Mouse (Mus musculus) liver, embryonic 13.5 days (tissue): ENCODE data around the gene Mei1. TPM values are rescaled to one million over a fixed set of nuclear protein-coding genes. Genes with fewer than 3 reads are reported as not detected.

Experiments
- ATAC-seq: fragments of 200-750 bp; cut with Nextera tagmentation; 2 replicates; pipeline ENCODE4 v1.8.0; 2017; ENCODE audit warnings: low read depth, mild to moderate bottlenecking, moderate number of reproducible peaks, moderate library complexity
- DNase-seq: peaks from one replicate; pipeline ENCODE4 v3.0.0; 2022
- H3K27ac ChIP-seq: fragments of 300-500 bp; sonication (generic); 2 replicates; pipeline ENCODE4 v1.5.1; 2015; ENCODE audit warnings: moderate library complexity, mild to moderate bottlenecking, inconsistent platforms
- H3K27me3 ChIP-seq: fragments of 300-500 bp; sonication (generic); 2 replicates; pipeline ENCODE4 v1.6.1; 2015; ENCODE audit warnings: mild to moderate bottlenecking, inconsistent platforms
- H3K36me3 ChIP-seq: fragments of 300-500 bp; sonication (generic); 2 replicates; pipeline ENCODE4 v1.6.1; 2015; ENCODE audit warnings: mild to moderate bottlenecking, inconsistent platforms
- H3K4me1 ChIP-seq: fragments of 300-500 bp; sonication (generic); replicated peaks from 2 replicates; pipeline ENCODE4 v1.6.1; 2015; ENCODE audit warnings: inconsistent platforms
- H3K4me2 ChIP-seq: fragments of 300-500 bp; sonication (generic); 2 replicates; pipeline ENCODE4 v1.6.1; 2015; ENCODE audit warnings: inconsistent platforms, mild to moderate bottlenecking, moderate library complexity
- H3K4me3 ChIP-seq: fragments of 300-500 bp; sonication (generic); replicated peaks from 2 replicates; pipeline ENCODE4 v1.5.1; 2015; ENCODE audit warnings: mild to moderate bottlenecking, inconsistent platforms
- H3K9ac ChIP-seq: fragments of 300-500 bp; sonication (generic); 2 replicates; pipeline ENCODE4 v1.6.1; 2015; ENCODE audit warnings: mild to moderate bottlenecking, inconsistent platforms
- H3K9me3 ChIP-seq: fragments of 300-500 bp; sonication (generic); replicated peaks from 2 replicates; pipeline ENCODE4 v1.6.1; 2016; ENCODE audit warnings: inconsistent platforms
- WGBS: fragments of 180-500 bp; shearing (Covaris S2); methylation state at CpG from one replicate; pipeline ENCODE4 v1.1.7; 2015; ENCODE audit not compliant: insufficient replicate concordance; 5-methylcytosine and 5-hydroxymethylcytosine counted together
- polyA plus RNA-seq: library from polyadenylated mRNA; unstranded; fragments of >200 nt; fragmentation: Nextera tagmentation; extraction: Ambion mirVana; gene quantifications from 2 replicates; pipeline ENCODE4 v1.2.1, GENCODE M21; 2015

Gene Mei1
- polyA plus RNA-seq, 1 experiment from 2014 or later: not detected

DNA sequence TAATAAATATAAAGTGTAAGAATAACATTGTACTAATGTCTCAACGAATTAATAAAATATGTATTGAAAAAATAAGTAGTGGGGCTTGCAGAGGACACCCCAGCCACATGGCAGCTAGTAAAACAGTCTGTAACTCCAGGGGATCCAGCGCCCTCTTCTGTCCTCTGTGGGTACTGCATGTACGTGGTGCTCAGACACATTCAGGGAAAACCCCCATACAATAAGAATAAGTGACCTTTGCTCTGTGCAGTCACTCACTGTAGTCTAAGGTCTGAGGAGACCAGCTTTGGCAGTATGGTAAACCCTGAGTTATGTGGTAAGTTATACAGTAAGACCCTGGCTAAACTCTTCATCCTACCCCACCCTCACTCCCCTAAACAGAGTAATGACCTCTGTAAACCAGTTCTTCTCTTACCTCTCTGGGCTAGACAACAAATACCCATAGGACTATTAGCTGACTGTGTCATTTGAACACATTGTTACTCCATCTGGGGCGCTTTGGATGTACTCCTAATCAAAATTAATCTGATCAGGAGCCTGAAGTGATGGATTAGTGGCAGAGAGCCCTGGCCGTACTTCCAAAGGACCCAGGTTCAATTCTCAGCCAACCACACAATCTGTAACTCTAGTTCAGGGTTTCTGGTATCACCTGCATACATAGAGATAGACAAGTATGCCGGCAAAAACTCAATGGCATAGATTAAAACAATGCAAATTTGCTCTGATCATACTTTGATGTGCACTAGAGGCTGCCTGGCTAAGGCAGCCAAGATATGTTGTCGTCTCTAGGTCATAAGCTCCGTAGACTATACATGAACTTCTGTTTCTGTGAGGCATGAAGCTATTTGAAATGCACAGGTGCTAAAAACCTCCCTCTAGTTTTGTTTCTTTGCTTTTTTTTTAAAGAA lies 95.8 kb downstream of the Mei1 start:
- H3K4me2 ChIP-seq: peak overlapping the region; percentile 47
- no peaks in the 10 kb centered on the region for H3K27me3 ChIP-seq
- peaks cover 10% of the 10 kb centered on the region for H3K36me3 ChIP-seq
- DNase-seq: peak; percentile 70
- 42% methylated on average over 8 of the region's 8 CpGs for WGBS
- H3K9ac ChIP-seq: peak overlapping the region; percentile 59
- peak overlapping the region; percentile 93 for H3K27ac ChIP-seq
- no peaks in the 10 kb centered on the region for H3K9me3 ChIP-seq
- H3K4me3 ChIP-seq: peak overlapping the region; percentile 7; the same call in 1 of the 2 replicates
- peak; percentile 26; the same call in 1 of the 2 replicates for ATAC-seq
- H3K4me1 ChIP-seq: peaks cover 88% of the 10 kb centered on the region

DNA sequence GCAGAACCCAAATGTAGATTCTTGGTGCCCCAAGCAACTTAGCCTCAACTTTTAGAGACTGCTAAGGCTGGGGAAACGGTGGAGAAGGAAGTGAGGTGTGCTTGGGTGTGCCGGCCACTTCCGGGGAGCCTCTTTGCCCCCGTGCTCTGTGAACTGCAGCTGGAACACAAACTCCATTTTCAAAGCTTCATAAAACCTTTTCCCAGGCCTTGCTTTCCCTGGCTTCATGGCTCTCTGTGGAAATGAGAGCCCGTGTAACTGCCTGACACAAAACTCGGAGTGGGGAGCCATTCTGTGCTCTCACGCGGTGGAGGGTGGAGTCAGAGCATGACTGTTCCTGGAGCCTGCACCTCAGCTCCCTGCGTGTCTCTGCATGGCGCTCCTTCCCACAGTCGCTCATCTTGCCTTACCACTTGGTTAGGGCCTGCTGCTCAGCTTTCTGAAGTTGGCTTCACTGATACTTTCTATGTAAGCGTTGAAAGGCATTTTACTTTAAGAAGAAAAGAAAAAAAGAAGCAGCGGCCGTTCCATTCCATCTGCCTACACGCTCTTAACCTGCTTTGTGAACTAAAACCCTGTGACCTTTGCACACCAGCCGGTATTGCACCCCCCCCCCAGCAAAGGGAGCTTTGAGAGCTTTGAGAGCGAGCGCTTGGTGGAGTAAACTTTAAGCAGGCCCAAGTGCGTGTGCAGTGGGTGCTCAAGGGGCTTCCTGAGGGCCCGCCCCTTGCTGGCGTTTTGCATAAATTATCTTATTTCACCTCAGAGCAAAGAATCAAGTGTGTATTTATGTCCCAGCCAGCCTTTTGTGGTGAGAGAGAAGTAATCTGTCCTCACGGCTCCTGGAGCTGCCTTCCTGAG lies 96.7 kb downstream of the Mei1 start:
- H3K27ac ChIP-seq: peak overlapping the region; percentile 93
- ATAC-seq (no peak), DNase-seq (no peak)
- peaks cover 79% of the 10 kb centered on the region for H3K4me1 ChIP-seq
- H3K9me3 ChIP-seq: no peaks in the 10 kb centered on the region
- H3K27me3 ChIP-seq: no peaks in the 10 kb centered on the region
- H3K4me2 ChIP-seq: peak overlapping the region; percentile 47
- peaks cover 19% of the 10 kb centered on the region for H3K36me3 ChIP-seq
- peak overlapping the region; percentile 59 for H3K9ac ChIP-seq
- WGBS: 66% methylated on average over 22 of the region's 22 CpGs
- H3K4me3 ChIP-seq: peak overlapping the region; percentile 7

DNA sequence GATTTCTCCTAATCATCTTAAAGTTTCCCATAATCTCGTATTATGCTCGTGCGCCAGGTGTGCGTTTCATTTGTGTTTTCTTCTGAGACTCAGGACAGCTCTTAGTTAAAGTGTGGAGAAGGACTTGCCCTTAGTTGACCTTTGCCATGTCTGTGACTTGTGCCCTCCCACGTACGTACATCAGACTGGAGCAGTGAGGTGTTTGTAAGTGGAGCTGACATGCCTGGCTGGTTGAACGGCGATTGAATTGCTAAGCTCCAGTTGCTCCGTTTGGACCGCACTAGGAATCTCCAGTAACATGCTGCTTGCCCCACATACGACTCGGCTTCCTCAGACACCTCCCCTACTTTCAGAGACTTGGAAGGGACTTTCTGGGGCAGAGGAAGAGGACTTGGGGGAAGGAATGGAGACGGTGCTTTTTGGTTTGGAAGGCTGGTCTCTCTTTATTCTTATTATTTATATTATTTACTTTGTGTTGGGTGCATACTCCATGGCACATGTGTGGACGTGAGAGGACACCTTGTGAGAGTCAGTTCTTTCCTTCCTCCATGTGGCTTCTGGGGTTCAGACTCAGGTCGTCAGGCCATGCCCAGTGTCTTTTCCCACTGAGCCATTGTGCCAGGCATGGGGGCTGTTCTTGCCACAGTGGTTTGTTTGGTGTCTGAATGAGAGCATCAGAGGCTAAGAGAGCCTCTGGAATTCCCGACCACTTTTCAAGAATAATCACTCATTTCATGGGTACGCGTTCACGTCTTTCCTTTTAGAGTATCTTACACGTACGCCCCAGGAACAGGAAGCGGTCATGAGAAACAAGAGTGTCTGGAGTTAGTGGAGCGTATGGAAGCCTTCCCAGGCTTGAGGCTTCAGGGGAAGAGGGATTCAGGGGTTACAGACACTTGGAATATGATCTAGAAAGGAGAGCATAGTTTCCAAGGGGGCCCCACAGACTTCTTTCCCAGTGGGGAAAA lies 97.7 kb downstream of the Mei1 start:
- H3K9ac ChIP-seq: no peak overlapping the region
- H3K9me3 ChIP-seq: no peaks in the 10 kb centered on the region

DNA sequence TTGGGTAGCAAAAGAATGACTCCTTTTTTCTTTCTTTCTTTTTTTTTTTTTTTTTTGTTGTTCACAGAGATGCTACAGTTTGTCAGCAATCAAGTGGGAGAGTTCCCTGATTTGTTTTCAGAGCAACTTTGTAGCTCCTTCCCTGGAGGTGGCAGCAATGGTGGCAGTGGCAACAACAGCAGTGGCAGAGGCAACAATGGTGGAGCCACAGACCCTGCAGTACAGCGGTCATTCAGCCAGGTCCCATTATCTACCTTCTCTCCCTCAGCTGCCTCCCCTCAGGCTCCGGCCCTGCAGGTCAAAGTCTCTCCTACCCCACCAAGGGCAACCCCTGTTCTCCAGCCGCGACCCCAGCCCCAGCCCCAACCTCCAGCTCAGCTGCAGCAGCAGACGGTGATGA lies 99.9 kb downstream of the Mei1 start:
- Histone ChIP-seq H3K36me3 (peaks cover 48% of the 10 kb centered on the region), H3K4me1 (peaks cover 47% of the 10 kb centered on the region), H3K27me3 (no peaks in the 10 kb centered on the region), H3K4me2 (no peak overlapping the region), H3K9ac (no peak overlapping the region), H3K4me3 (no peak overlapping the region), H3K9me3 (no peaks in the 10 kb centered on the region), H3K27ac (no peak overlapping the region)
- 89% methylated on average over 5 of the region's 5 CpGs for WGBS
- DNase-seq (no peak), ATAC-seq (no peak)

More for the DNA sequence above, 97.7 kb downstream of the Mei1 start:
- Histone ChIP-seq H3K4me2 (peak overlapping the region; percentile 47; the same call in 1 of the 2 replicates), H3K4me1 (peaks cover 69% of the 10 kb centered on the region), H3K27ac (no peak overlapping the region), H3K4me3 (no peak overlapping the region), H3K36me3 (peaks cover 29% of the 10 kb centered on the region), H3K27me3 (no peaks in the 10 kb centered on the region)
- 83% methylated on average over 23 of the region's 23 CpGs for WGBS
- DNase-seq: no peak
- ATAC-seq: no peak

DNA sequence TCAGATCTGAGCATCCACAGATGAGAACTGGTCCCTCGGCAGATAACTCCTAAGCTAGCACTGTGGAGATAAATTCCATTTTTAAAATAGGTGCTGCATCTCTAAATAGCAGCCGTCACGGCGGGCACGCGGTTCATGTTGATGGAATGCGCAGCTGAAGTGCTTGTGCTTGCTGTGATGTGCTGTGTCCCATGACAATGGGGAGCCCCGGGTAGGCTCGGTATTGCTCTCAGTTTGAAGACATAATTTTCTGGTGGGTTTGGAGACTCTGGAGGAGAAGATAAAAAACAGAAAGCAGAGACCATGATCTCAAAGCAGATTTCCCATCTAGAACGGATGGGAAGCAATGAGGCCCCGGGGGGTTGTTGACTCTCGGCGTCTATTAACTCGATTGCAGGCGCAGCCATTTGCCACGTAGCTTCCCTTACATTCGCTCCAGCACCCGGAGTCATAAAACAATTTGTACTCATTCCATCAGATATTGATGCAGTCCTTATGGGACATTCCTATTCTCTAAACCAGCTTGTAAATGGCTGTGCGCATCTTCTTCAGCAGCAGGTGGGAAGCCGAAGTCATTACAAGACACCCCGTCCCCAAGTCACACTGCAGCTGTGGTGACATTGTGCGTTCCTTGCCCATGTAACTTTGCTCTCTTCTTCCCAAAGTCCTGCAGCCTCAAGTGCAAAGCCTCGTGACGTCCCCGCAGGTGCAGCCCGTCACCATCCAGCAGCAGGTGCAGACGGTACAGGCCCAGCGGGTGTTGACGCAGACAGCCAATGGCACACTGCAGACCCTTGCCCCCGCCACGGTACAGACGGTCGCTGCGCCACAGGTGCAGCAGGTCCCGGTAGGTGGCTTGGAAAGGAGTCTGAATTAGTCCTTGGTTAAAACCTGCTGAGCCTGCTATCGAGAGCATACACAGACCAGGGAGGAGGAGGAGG lies 100.9 kb downstream of the Mei1 start:
- H3K4me1 ChIP-seq: peaks cover 36% of the 10 kb centered on the region
- H3K27ac ChIP-seq: no peak overlapping the region
- H3K4me3 ChIP-seq: no peak overlapping the region
- peaks cover 58% of the 10 kb centered on the region for H3K36me3 ChIP-seq
- no peak overlapping the region for H3K4me2 ChIP-seq
- no peaks in the 10 kb centered on the region for H3K27me3 ChIP-seq
- H3K9ac ChIP-seq: no peak overlapping the region
- DNase-seq: no peak
- H3K9me3 ChIP-seq: no peaks in the 10 kb centered on the region
- ATAC-seq: no peak
- WGBS: 88% methylated on average over 36 of the region's 36 CpGs

DNA sequence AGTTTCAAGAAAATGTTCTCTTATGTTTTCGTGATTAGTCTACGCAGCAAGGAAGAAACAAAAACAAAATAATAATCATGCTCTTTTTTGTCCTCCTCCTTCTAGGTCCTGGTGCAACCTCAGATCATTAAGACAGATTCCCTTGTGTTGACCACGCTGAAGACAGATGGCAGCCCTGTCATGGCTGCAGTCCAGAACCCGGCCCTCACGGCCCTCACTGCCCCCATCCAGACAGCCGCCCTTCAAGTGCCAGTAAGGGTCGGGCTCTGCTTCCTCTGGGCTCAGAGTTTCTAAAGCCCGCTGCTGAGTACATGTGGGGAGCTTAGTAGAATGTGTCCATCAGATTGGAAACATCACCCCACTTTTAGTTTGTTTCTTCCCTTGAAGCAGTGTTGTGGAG lies 102.9 kb downstream of the Mei1 start:
- Histone ChIP-seq H3K9me3 (no peaks in the 10 kb centered on the region), H3K9ac (no peak overlapping the region), H3K4me2 (no peak overlapping the region), H3K4me1 (peaks cover 17% of the 10 kb centered on the region), H3K36me3 (peaks cover 76% of the 10 kb centered on the region), H3K4me3 (no peak overlapping the region), H3K27me3 (no peaks in the 10 kb centered on the region), H3K27ac (no peak overlapping the region)
- 82% methylated on average over 8 of the region's 8 CpGs for WGBS
- ATAC-seq (no peak), DNase-seq (no peak)

DNA sequence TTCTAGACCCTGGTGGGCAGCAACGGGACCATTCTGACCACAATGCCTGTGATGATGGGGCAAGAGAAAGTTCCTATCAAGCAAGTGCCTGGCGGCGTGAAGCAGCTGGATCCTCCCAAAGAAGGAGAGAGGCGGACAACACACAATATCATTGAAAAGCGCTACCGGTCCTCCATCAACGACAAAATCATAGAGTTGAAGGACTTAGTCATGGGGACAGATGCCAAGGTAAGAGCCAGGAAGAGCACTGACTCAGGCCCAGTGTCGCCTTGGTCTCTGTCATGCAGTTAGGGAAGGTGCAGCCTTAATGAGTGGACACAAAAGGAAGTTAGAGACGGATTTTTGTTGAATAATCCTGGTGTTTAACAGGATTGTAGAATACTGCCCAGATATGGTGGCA lies 105.3 kb downstream of the Mei1 start:
- Histone ChIP-seq H3K4me3 (no peak overlapping the region), H3K9ac (no peak overlapping the region), H3K27ac (no peak overlapping the region), H3K9me3 (no peaks in the 10 kb centered on the region), H3K4me2 (no peak overlapping the region), H3K27me3 (no peaks in the 10 kb centered on the region), H3K4me1 (no peaks in the 10 kb centered on the region), H3K36me3 (peaks cover 95% of the 10 kb centered on the region)
- no peak for ATAC-seq
- WGBS: 90% methylated on average over 9 of the region's 9 CpGs
- no peak for DNase-seq

Other genes starting within 250 kb of the Mei1 start
- 9.0 and 11.9 TPM in 2 replicates for gene Tob2, start 211.2 kb upstream of the Mei1 start, polyA plus RNA-seq
- gene Phf5a, start 198.1 kb upstream of the Mei1 start, polyA plus RNA-seq: 132 and 139 TPM in 2 replicates
- 105 and 122 TPM in 2 replicates for gene Aco2, start 197.7 kb upstream of the Mei1 start, polyA plus RNA-seq
- gene Polr3h, start 143.8 kb upstream of the Mei1 start, polyA plus RNA-seq: 77.5 and 82.6 TPM in 2 replicates
- gene Csdc2, start 133.2 kb upstream of the Mei1 start, polyA plus RNA-seq: 1.0 and 1.1 TPM in 2 replicates
- gene Pmm1, start 109.1 kb upstream of the Mei1 start, polyA plus RNA-seq: 24.7 and 25.0 TPM in 2 replicates
- gene 1700029P11Rik, start 89.5 kb upstream of the Mei1 start, polyA plus RNA-seq: not detected in 2 replicates
- 77.5 and 87.7 TPM in 2 replicates for gene Xrcc6, start 82.2 kb upstream of the Mei1 start, polyA plus RNA-seq
- gene Desi1, start 36.1 kb upstream of the Mei1 start, polyA plus RNA-seq: 12.8 and 13.7 TPM in 2 replicates
- 224 and 231 TPM in 2 replicates for gene Snu13, start 22.4 kb upstream of the Mei1 start, polyA plus RNA-seq
- gene 4930407I10Rik, start 10.8 kb upstream of the Mei1 start, polyA plus RNA-seq: not detected in 2 replicates
- 8.2 and 9.9 TPM in 2 replicates for gene Ccdc134, start 57.9 kb downstream of the Mei1 start, polyA plus RNA-seq
- 64.2 and 70.2 TPM in 2 replicates for gene Srebf2, start 77.2 kb downstream of the Mei1 start, polyA plus RNA-seq
- 0.08 and 0.10 TPM in 2 replicates for gene Shisa8, start 142.8 kb downstream of the Mei1 start, polyA plus RNA-seq
- 0.38 and 0.87 TPM in 2 replicates for gene Tnfrsf13c, start 154.4 kb downstream of the Mei1 start, polyA plus RNA-seq
- 41.7 and 45.6 TPM in 2 replicates for gene Cenpm, start 174.8 kb downstream of the Mei1 start, polyA plus RNA-seq
- gene 1500009C09Rik, start 182.4 kb downstream of the Mei1 start, polyA plus RNA-seq: not detected in 2 replicates
- gene Sept3, start 204.9 kb downstream of the Mei1 start, polyA plus RNA-seq: 0.36 and 0.84 TPM in 2 replicates
- gene Wbp2nl, start 229.0 kb downstream of the Mei1 start, polyA plus RNA-seq: 0.12 and 0.20 TPM in 2 replicates